Mouse (Mus musculus) naive thymus-derived CD4-positive, alpha-beta T cell, adult 5 months (primary cell): ENCODE measurements around the gene Zfp648. TPM values are rescaled to one million over a fixed set of nuclear protein-coding genes. Genes with fewer than 3 reads are reported as not detected.

Experiments
- polyA plus RNA-seq: library from polyadenylated mRNA; unstranded; fragments of 100-300 nt; shearing (Covaris generic); gene quantifications from one replicate; pipeline ENCODE4 v1.2.1, GENCODE M21; 2017

Zfp648 gene
- not detected for polyA plus RNA-seq

GRCm38 (mm10) chr1:154200955-154201722 lies at the start of gene Zfp648:
Gene Zfp648, plus strand, starts transcription at chr1:154201187.

